Mouse (Mus musculus): ENCODE measurements around the gene Sec14l1.

Gene Sec14l1

GRCm38 (mm10) chr11:117159946-117160307 is 45.0 kb downstream of the Sec14l1 start:
- DNase-seq, result no peak

GRCm38 (mm10) chr11:117160791-117161190 is 45.8 kb downstream of the Sec14l1 start:
- DNase-seq, result no peak

DNA sequence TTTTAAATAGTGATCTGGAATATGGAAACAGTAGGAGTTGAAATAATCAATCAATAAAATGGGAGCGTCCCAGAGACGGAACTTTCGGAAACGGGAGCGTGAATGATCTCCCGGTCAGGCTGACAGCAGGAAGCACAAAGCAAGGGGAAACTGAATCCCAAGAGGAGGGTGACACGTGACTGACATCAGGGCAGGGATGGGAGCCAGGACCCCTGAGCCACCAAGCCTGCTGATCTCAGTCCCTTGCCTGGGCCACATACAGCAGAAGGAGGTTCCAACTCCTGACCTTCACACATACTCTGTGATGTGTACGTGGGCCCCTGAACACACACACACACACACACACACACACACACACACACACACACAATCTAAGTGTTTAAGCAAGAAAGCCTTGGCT is 46.6 kb downstream of the Sec14l1 start:
- no peak for DNase-seq

- DNase-seq, result no peak
Observed at GRCm38 (mm10) chr11:117163098-117163497, 48.1 kb downstream of the Sec14l1 start.

DNA sequence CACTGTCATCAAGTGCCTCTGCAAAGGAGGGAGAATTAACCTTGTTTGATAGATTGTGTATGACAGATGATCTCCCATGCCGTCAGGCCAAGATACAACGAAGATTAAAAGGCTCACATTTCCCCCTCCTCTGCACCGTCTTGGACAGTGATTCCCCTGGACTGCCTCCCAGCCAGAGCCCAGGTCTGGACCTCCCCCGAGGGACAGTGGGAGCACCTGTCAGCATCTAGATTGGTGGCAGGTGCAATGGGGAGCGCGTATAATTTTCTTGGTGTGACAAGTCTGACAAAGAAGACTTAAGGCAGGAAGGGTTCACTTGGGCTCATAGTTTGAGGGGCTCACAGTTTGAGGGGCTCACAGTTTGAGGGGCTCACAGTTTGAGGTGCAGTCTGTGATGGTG is 48.8 kb downstream of the Sec14l1 start:
- DNase-seq, result no peak

DNA sequence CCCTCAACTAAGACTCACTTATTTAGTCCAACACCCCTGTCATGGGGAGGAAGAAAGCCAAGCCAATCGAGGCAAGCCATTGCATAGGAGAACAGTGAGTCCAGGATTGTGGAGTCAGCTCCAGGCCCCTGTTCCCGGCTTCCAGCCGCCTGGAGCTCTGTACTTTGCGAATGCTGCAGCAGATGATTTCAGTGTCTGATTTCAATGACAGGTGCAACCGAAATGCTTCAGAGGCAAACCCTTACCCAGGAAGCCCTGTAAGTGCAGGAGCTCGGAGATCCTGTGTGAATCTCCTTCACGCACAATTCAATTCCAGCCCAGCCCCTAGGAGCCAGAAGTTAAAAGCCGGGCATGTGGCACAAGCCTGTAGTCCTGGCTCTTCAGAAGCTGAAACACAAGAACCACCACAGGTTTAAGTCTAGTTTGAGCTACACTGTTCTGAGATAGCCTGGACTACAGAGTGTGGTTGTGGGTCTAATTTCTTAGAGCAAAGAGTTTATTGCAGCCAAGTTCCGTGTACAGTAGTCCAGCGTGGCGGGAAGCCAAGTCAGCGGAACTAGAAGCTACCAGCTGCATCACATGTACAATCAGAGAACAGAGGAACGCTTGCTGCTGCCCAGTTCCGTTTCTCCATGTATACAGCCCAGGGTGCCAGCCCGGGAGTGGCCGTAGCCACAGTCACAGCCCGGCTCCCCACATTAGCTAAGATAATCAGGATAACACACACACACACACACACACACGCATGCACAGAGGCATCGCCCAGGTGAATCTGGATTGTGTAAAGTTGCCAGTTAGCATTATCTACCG is 53.5 kb downstream of the Sec14l1 start:
- no peak for DNase-seq

GRCm38 (mm10) chr11:117169088-117169635 is 54.2 kb downstream of the Sec14l1 start:
- DNase-seq, result no peak

DNA sequence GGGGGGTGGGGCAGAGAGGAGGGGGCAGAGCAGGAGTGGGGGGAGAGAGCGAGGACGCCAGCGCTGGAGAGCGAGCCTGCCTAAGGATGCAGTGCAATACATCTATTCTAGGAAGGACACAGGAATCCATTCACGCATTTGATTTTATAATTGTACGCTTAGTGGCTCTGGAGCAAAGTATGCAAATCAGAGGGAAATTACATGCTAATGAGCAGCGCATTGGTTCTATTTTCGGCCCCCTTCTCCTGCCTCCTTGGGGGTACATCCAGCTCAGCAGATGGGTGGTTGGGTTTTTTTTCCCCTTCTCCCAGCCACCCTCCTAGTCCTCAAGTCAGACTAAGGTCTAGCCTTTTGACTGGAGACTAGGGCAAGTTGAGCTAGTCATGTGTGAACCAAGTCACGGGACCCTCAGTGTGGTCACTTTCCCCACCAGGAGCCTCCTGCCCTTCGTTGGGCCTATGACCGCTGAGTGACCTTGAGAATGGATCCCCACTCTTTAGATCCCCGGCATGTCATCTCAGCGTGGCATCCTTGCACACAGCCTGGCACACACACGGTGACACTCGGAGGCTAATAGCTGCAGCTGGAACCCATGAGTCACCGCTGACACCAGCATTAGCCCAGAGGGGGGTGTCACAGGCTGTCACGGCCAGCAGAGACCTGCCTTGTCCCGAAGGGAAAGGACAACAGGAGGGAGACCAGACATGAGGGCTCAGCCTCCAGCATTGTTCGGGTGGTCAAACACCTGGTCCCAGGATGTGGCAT is 55.0 kb downstream of the Sec14l1 start:
- DNase-seq, result no peak

- no peak for DNase-seq
Observed at GRCm38 (mm10) chr11:117174098-117174892, 59.3 kb downstream of the Sec14l1 start.

GRCm38 (mm10) chr11:117174924-117175323 is 60.0 kb downstream of the Sec14l1 start:
- DNase-seq, result peak; percentile 54

GRCm38 (mm10) chr11:117175472-117175871 is 60.5 kb downstream of the Sec14l1 start:
- no peak for DNase-seq

DNA sequence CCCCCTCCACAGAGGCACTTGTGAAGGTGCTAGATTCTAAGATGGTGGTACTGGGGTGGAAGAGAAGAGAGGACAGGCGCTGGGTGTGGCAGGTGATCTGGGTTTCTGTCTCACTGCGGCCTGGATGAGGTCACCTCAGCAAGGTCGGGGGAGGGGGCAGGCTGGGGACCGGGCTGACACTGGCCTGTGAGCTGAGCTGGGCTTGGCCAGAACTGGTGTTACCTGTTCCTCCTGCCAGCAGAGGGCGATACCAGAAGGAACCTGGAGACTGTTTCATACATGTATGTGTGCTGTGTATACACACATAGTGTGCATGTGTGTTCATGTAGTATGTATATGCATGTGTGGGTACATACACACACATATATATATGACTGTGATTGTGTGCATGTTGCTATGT is 61.3 kb downstream of the Sec14l1 start:
- DNase-seq, result peak; percentile 60

GRCm38 (mm10) chr11:117176900-117177299 is 61.9 kb downstream of the Sec14l1 start:
- DNase-seq, result no peak

- peak; percentile 86 for DNase-seq
Observed at GRCm38 (mm10) chr11:117177303-117177979, 62.5 kb downstream of the Sec14l1 start.

GRCm38 (mm10) chr11:117179902-117180301 is 64.9 kb downstream of the Sec14l1 start:
- peak; percentile 28 for DNase-seq

DNA sequence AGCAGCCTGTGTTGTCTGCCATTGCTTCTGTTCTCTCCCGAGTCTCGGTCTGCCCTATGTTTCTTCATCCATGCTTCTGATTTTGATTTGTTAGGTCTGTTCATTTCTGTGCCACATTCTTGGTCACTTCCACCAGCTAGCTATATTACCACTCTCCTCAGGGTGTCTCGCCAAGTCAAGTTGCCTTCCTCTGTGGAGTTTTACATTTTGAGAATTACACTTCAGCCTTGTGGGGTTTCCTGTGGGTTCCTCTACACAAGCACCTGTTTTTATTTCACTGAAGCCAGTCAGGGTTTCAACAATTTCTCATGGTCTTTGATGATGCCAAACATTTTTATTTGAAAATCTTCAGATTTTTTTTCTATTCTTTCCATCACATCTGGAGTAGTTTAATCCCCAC is 67.8 kb downstream of the Sec14l1 start:
- no peak for DNase-seq

DNA sequence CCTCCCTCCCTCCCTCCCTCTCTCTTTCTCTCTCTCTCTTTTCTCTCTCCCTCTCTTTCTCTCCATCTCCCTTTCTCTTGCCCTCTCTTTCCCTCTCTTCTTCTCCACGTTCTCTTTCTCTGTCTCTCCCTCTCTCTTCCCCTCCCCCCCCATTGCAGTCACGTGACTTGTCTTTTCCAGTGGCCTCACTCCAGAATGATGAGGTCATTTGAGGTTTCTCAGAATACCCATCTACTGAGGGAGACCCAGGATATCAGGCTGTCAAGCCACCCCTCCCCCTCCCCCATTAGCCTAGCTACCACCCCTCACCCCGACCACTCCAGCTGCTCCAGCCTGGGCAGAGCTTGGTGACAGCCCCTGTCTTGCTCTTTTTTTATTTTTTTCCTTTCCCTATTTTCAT is 68.3 kb downstream of the Sec14l1 start:
- DNase-seq, result no peak

DNA sequence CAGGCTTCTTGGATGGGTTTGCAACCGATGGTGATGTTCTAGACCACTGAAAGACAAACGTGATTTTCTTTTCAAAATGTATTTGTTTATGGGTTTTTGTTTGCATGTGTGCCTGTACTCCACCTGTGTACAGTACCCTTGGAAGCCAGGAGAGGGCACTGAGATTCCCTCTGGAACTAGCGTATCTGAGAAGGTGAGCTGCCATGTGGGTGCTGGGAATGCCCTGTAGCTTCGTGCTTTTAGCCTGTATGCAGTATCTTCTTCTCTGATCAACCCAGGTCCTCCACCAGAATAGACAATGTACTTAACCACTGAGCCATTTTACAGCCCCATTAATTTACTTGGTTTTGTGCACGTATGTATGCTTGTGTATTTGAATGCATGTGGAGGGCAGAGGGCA is 68.9 kb downstream of the Sec14l1 start:
- no peak for DNase-seq

GRCm38 (mm10) chr11:117185076-117185933 is 70.3 kb downstream of the Sec14l1 start:
- no peak for DNase-seq

- no peak for DNase-seq
Observed at GRCm38 (mm10) chr11:117191524-117191923, 76.6 kb downstream of the Sec14l1 start.

GRCm38 (mm10) chr11:117194475-117194937 is 79.5 kb downstream of the Sec14l1 start:
- no peak for DNase-seq

Data from thymus, postnatal 14 days (tissue).